Mouse (Mus musculus) lung, postnatal 0 days (tissue): ENCODE measurements around the gene Serpinb6a.

Experiments used
- CTCF ChIP-seq: IDR thresholded peaks from 2 replicates; pipeline ENCODE4 v1.5.1; 2016; ENCODE audit warnings: antibody characterized with exemption, mild to moderate bottlenecking
- EP300 ChIP-seq: IDR thresholded peaks from 2 replicates; pipeline ENCODE4 v1.6.1; 2016; ENCODE audit warnings: antibody characterized with exemption, mild to moderate bottlenecking, control low read depth

DNA sequence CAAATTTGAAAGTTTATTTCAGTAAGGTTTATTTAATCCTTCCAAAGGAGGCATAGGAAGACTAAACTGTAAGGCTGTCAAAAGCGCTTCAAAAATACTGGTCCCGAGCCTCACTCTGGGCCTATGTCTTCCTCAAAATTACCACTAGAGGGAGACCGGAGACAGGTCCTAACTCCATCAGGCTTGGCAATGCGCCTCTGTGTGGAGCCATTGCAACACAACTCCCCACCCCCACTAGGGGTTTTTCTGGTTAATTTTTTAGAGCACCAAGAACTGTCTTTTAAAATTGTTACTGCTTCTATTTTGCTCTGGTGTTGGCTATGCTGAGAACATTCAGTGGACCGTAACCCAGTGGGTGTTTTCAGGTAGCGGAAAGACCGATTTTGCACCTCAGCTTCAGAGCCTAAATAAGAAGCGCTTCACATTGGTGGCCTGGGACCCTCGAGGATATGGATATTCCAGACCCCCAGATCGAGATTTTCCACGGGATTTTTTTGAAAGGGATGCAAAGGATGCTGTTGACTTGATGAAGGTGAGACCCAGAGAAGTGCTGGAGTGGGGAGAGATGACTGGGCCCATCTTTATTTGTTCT lies 43.9 kb upstream of the Serpinb6a start:
- TF ChIP-seq CTCF (peak; percentile 92), EP300 (no peak)
